In genomic region chr15:81465901-81466737, GRCm38 (mm10) we compare ENCODE assay signal across 8 mouse cellular contexts. TPM values are rescaled to one million over a fixed set of nuclear protein-coding genes. Genes with fewer than 3 reads are reported as not detected.
DNase-seq lines count a peak whose midpoint lies in the region; ATAC-seq and TF ChIP-seq lines count a peak whose summit lies in the region.

Gene Rbx1, plus strand, starts transcription at chr15:81466296.

- H3K27me3 ChIP-seq in embryonic facial prominence, embryonic 13.5 days = no peaks in the 10 kb centered on the region
- no peaks in the 10 kb centered on the region for H3K27me3 ChIP-seq in heart, adult 2 months (ENCODE audit: control insufficient read depth, insufficient read depth, low read length)
- H3K27me3 ChIP-seq in limb, embryonic 13.5 days = no peaks in the 10 kb centered on the region
- H3K27me3 ChIP-seq in midbrain, embryonic 16.5 days (ENCODE audit: control insufficient read depth, insufficient read depth, low read depth, low read length) = no peaks in the 10 kb centered on the region

- H3K4me1 ChIP-seq in embryonic facial prominence, embryonic 13.5 days = peaks cover 14% of the 10 kb centered on the region
- peaks cover 2% of the 10 kb centered on the region for H3K4me1 ChIP-seq in heart, adult 2 months (ENCODE audit: control insufficient read depth, insufficient read depth, low read length)
- peaks cover 18% of the 10 kb centered on the region for H3K4me1 ChIP-seq in limb, embryonic 13.5 days
- peaks cover 15% of the 10 kb centered on the region for H3K4me1 ChIP-seq in midbrain, embryonic 16.5 days (ENCODE audit: control insufficient read depth, insufficient read depth, low read length)

- peak within 1 kb of the TSS; percentile 71 for H3K4me3 ChIP-seq in embryonic facial prominence, embryonic 13.5 days
- peak within 1 kb of the TSS; percentile 76 for H3K4me3 ChIP-seq in heart, adult 2 months
- peak within 1 kb of the TSS; percentile 73 for H3K4me3 ChIP-seq in limb, embryonic 13.5 days
- peak within 1 kb of the TSS; percentile 66 for H3K4me3 ChIP-seq in midbrain, embryonic 16.5 days (ENCODE audit: low read depth, low read length)

- WGBS in embryonic facial prominence, embryonic 13.5 days = under 1% methylated on average over 61 of the region's 62 CpGs
- under 1% methylated on average over 61 of the region's 62 CpGs for WGBS in heart, adult 2 months
- under 1% methylated on average over 59 of the region's 62 CpGs for WGBS in limb, embryonic 13.5 days
- WGBS in midbrain, embryonic 16.5 days = 0% methylated on average over 47 of the region's 62 CpGs

- H3K79me2 ChIP-seq in heart, adult 2 months (replicated peaks; ENCODE audit: control insufficient read depth, insufficient read depth, low read length) = peaks cover 2% of the 10 kb centered on the region

- H3K36me3 ChIP-seq in embryonic facial prominence, embryonic 13.5 days = peaks cover 31% of the 10 kb centered on the region
- peaks cover 13% of the 10 kb centered on the region for H3K36me3 ChIP-seq in heart, adult 2 months (ENCODE audit: control insufficient read depth, insufficient read depth, low read length)
- H3K36me3 ChIP-seq in limb, embryonic 13.5 days = peaks cover 28% of the 10 kb centered on the region
- H3K36me3 ChIP-seq in midbrain, embryonic 16.5 days (ENCODE audit: control insufficient read depth, insufficient read depth, low read length) = 0 out of 2 replicates have a peak, but pooled peaks cover 6% of the 10 kb centered on the region

- DNase-seq in 3134 (ENCODE audit: extremely low read depth, insufficient read length, low spot score) = peak; percentile 98
- DNase-seq in adrenal gland, postnatal 36 days = peak; percentile 99 to 100
- DNase-seq in heart, adult 2 months = peak; percentile 99 to 100
- DNase-seq in kidney, adult 8-10 months = peak; percentile 97 to 98
- DNase-seq in spleen, postnatal 10 days (ENCODE audit: low spot score in 2 of 2) = peak; percentile 99

- H3K9me3 ChIP-seq in embryonic facial prominence, embryonic 13.5 days = peaks cover 7% of the 10 kb centered on the region; the same call in 1 of the 2 replicates
- peaks cover 11% of the 10 kb centered on the region for H3K9me3 ChIP-seq in limb, embryonic 13.5 days
- H3K9me3 ChIP-seq in midbrain, embryonic 16.5 days (replicated peaks; ENCODE audit: control insufficient read depth, low read length, poor library complexity, severe bottlenecking) = no peaks in the 10 kb centered on the region

- peak; percentile 98 for ATAC-seq in embryonic facial prominence, embryonic 13.5 days (ENCODE audit: insufficient number of reproducible peaks, insufficient read depth, low FRiP score, low TSS enrichment, low read depth)
- peak; percentile 98 for ATAC-seq in limb, embryonic 13.5 days (ENCODE audit: low FRiP score, low read depth)
- peak; percentile 99 for ATAC-seq in midbrain, embryonic 16.5 days

- peak; percentile 15; the same call in 1 of the 2 replicates for TF ChIP-seq EP300 in heart, adult 2 months (IDR thresholded peaks at IDR 0.05; ENCODE audit: insufficient read depth, low read depth, low read length)

- no peak for TF ChIP-seq CTCF in heart, adult 2 months (IDR thresholded peaks at IDR 0.05)

- peak within 1 kb of the TSS; percentile 87 for H3K27ac ChIP-seq in embryonic facial prominence, embryonic 13.5 days
- H3K27ac ChIP-seq in heart, adult 2 months = peak within 1 kb of the TSS; percentile 98
- H3K27ac ChIP-seq in limb, embryonic 13.5 days = peak within 1 kb of the TSS; percentile 74
- H3K27ac ChIP-seq in midbrain, embryonic 16.5 days (ENCODE audit: low read length) = peak within 1 kb of the TSS; percentile 94

- TF ChIP-seq POLR2A in heart, adult 2 months (IDR thresholded peaks at IDR 0.05; ENCODE audit: insufficient read depth, low read depth, low read length) = peak; percentile 85

- H3K9ac ChIP-seq in embryonic facial prominence, embryonic 13.5 days = peak within 1 kb of the TSS; percentile 84
- H3K9ac ChIP-seq in heart, adult 2 months (ENCODE audit: low read depth, low read length) = peak within 1 kb of the TSS; percentile 75
- H3K9ac ChIP-seq in limb, embryonic 13.5 days = peak within 1 kb of the TSS; percentile 78
- peak within 1 kb of the TSS; percentile 84 for H3K9ac ChIP-seq in midbrain, embryonic 16.5 days (ENCODE audit: low read depth, low read length)

- intact Hi-C loops in heart, adult 2 months (cut with DNase I) = loop anchor here (1.0 to 5.0 kb wide), 3 partner anchors 57 to 196 kb away; partner anchors contain the start of genes Ep300 and L3mbtl2

- peak within 1 kb of the TSS; percentile 72 for H3K4me2 ChIP-seq in embryonic facial prominence, embryonic 13.5 days
- H3K4me2 ChIP-seq in limb, embryonic 13.5 days (replicated peaks) = peak within 1 kb of the TSS; percentile 74
- peak within 1 kb of the TSS; percentile 81 for H3K4me2 ChIP-seq in midbrain, embryonic 16.5 days (ENCODE audit: low read length)

RNA-seq across cellular contexts. Expression of gene Rbx1, which starts in this region (rescaled TPM):
- total RNA-seq in adrenal gland, postnatal 36 days (2021) = 100 to 1,000 TPM; 147 to 151 TPM
- 507 and 527 TPM in 2 replicates for polyA plus RNA-seq in embryonic facial prominence, embryonic 13.5 days (2015; fragmentation: Nextera tagmentation; extraction: Ambion mirVana)
- 100 to 1,000 TPM; 106 to 122 TPM for total RNA-seq in heart, adult 2 months (2021)
- polyA plus RNA-seq in heart, adult 2 months (2012; rRNA removed) = 67.8 and 96.1 TPM in 2 replicates
- polyA plus RNA-seq in limb, embryonic 13.5 days (2015; fragmentation: Nextera tagmentation; extraction: Ambion mirVana) = 491 and 554 TPM in 2 replicates
- polyA plus RNA-seq in midbrain, embryonic 16.5 days (2015; fragmentation: Nextera tagmentation; extraction: Ambion mirVana) = 396 and 416 TPM in 2 replicates

Comparison
In these comparisons a context has a peak if more than half of its experiments do, and no peak if none do; other contexts are left out.
1. Peak in every context shown above with its lines: DNase-seq, ATAC-seq, H3K4me3 ChIP-seq and H3K27ac ChIP-seq.